Mouse (Mus musculus): ENCODE results near the gene Pnmt. TPM values are rescaled to one million over a fixed set of nuclear protein-coding genes. Genes with fewer than 3 reads are reported as not detected.

Gene Pnmt
- total and polyA plus RNA-seq, 3 experiments: not detected

DNA sequence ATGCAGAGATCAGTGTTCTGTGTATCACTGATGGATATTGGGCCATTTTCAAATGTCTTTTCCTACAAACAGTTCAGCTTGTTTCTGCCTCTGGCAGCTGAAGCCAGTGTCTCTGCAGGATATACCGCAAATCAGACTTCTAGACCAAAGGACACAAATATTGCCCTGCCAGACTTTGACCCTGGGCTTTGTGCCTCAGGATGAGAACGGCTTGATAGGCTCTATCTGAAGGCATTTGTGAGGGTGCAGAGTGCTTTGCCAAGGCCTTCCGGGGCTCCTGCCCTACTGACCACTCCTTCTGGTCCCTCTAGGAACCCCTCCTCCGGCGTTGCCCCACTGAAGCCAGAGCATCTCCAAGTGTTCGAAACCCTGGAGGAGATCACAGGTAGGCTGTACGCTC lies 40.3 kb downstream of the Pnmt start:
- in situ Hi-C loops (cut with MboI; ENCODE audit: low pct_ligation_motif_present, low pct_unique_long_range_greater_than_20kb, low sequenced_read_pairs) (no loop called here), dilution Hi-C loops (cut with MboI; ENCODE audit: extremely low pct_ligation_motif_present, extremely low pct_unique_long_range_greater_than_20kb, low sequenced_read_pairs) (no loop called here)
- H3K36me3 ChIP-seq (replicated peaks in 1 of 2; ENCODE audit: control insufficient read depth in 1 of 2, insufficient read depth in 1 of 2, low read length in 1 of 2): no peaks in the 10 kb centered on the region
- peaks cover 85% of the 10 kb centered on the region for H3K27me3 ChIP-seq (replicated peaks)
- no peak overlapping the region for H3K4me3 ChIP-seq (replicated peaks in 1 of 3; ENCODE audit: low read depth in 2 of 3, low read length in 2 of 3, poor library complexity in 1 of 3)
- no peak for TF ChIP-seq USF2 (conservative IDR thresholded peaks at IDR 0.05; ENCODE audit: low read depth, low read length)
- TF ChIP-seq TCF12 (IDR thresholded peaks at IDR 0.05; ENCODE audit: low read depth, low read length): no peak
- TF ChIP-seq POLR2AphosphoS2 (IDR thresholded peaks at IDR 0.05; ENCODE audit: low read depth, low read length): no peak
- H3K4me1 ChIP-seq (ENCODE audit: control insufficient read depth in 1 of 2, insufficient read depth in 2 of 2): no peaks in the 10 kb centered on the region
- no peak for DNase-seq (ENCODE audit: extremely low read depth)
- no peak overlapping the region for H3K4me2 ChIP-seq (ENCODE audit: insufficient read depth, low read depth, poor library complexity, severe bottlenecking)
- H3K79me2 ChIP-seq (replicated peaks; ENCODE audit: control insufficient read depth, extremely low read depth, insufficient read depth, poor library complexity, severe bottlenecking): no peaks in the 10 kb centered on the region
- H3K9ac ChIP-seq (ENCODE audit: insufficient read depth, low read depth): no peak overlapping the region
- H3K9me3 ChIP-seq (replicated peaks; ENCODE audit: low read length): no peaks in the 10 kb centered on the region
- H3K27ac ChIP-seq (ENCODE audit: insufficient read depth, low read depth): no peak overlapping the region

DNA sequence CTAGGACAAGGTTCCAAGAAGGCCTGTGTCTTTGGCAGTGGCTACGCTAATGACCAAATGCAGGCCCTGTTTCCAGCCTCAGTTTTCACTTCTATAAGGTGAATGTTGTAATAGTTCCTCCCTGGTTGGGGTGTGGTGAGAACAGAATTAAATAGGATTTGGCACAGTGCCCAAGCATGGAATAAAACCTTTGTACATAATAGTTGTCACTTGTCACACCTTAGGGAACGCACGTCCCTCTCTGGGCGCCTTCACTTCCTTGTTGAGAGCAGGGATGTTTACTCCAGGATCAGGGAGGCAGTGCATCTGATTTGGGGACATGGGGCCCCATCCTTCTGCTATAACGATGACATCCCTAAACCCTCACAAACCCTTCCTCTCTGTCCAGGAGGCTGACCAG lies 42.2 kb downstream of the Pnmt start:
- H3K36me3 ChIP-seq (replicated peaks in 1 of 2; ENCODE audit: control insufficient read depth in 1 of 2, insufficient read depth in 1 of 2, low read length in 1 of 2): no peaks in the 10 kb centered on the region
- in situ Hi-C loops (cut with MboI; ENCODE audit: low pct_ligation_motif_present, low pct_unique_long_range_greater_than_20kb, low sequenced_read_pairs): no loop called here
- no peak overlapping the region for H3K4me3 ChIP-seq (replicated peaks in 1 of 3; ENCODE audit: low read depth in 2 of 3, low read length in 2 of 3, poor library complexity in 1 of 3)
- DNase-seq (ENCODE audit: extremely low read depth): no peak
- H3K9ac ChIP-seq (ENCODE audit: insufficient read depth, low read depth): no peak overlapping the region
- H3K79me2 ChIP-seq (replicated peaks; ENCODE audit: control insufficient read depth, extremely low read depth, insufficient read depth, poor library complexity, severe bottlenecking): no peaks in the 10 kb centered on the region
- no peak overlapping the region for H3K27ac ChIP-seq (ENCODE audit: insufficient read depth, low read depth)
- no peaks in the 10 kb centered on the region for H3K9me3 ChIP-seq (replicated peaks; ENCODE audit: low read length)
- peaks cover 74% of the 10 kb centered on the region for H3K27me3 ChIP-seq (replicated peaks)
- H3K4me1 ChIP-seq (ENCODE audit: control insufficient read depth in 1 of 2, insufficient read depth in 2 of 2): no peaks in the 10 kb centered on the region
- TF ChIP-seq IRF4 (IDR thresholded peaks at IDR 0.05; ENCODE audit: low read depth, low read length) (no peak), POLR2AphosphoS2 (IDR thresholded peaks at IDR 0.05; ENCODE audit: low read depth, low read length) (no peak), MAFK (IDR thresholded peaks at IDR 0.05; ENCODE audit: insufficient replicate concordance, low read length) (no peak), KAT2A (IDR thresholded peaks at IDR 0.05; ENCODE audit: insufficient replicate concordance, low read length) (no peak), JUN (IDR thresholded peaks at IDR 0.05; ENCODE audit: insufficient read depth, low read depth, low read length) (no peak), NELFE (IDR thresholded peaks at IDR 0.05; ENCODE audit: low read depth, low read length) (no peak), ZMIZ1 (IDR thresholded peaks at IDR 0.05; ENCODE audit: low read depth, low read length) (no peak), MAX (IDR thresholded peaks at IDR 0.05; ENCODE audit: low read length) (no peak), CHD2 (IDR thresholded peaks at IDR 0.05; ENCODE audit: low read length) (no peak), CHD1 (IDR thresholded peaks at IDR 0.05; ENCODE audit: low read depth, low read length) (no peak), RAD21 (IDR thresholded peaks at IDR 0.05; ENCODE audit: low read depth, low read length) (no peak), ZKSCAN1 (IDR thresholded peaks at IDR 0.05; ENCODE audit: borderline replicate concordance, low read depth, low read length) (no peak), HCFC1 (IDR thresholded peaks at IDR 0.05; ENCODE audit: low read depth, low read length) (no peak)
- dilution Hi-C loops (cut with MboI; ENCODE audit: extremely low pct_ligation_motif_present, extremely low pct_unique_long_range_greater_than_20kb, low sequenced_read_pairs): no loop called here
- H3K4me2 ChIP-seq (ENCODE audit: insufficient read depth, low read depth, poor library complexity, severe bottlenecking): no peak overlapping the region

Data from CH12.LX (cell line).